Mouse (Mus musculus) embryo, embryonic 11.5 days (tissue): ENCODE measurements around the gene 1700034J05Rik.

Experiments used
- DNase-seq: peaks from one replicate; pipeline ENCODE4 v3.0.0-alpha.2; 2012; ENCODE audit warnings: low read depth, low spot score

The 1700034J05Rik gene

GRCm38 (mm10) chr6:146926415-146926980 is 27.7 kb downstream of the 1700034J05Rik start:
- DNase-seq: no peak

- no peak for DNase-seq
These were observed 35.9 kb downstream of the 1700034J05Rik start for GRCm38 (mm10) chr6:146918341-146918740.

GRCm38 (mm10) chr6:146917396-146917795 is 36.8 kb downstream of the 1700034J05Rik start:
- no peak for DNase-seq

GRCm38 (mm10) chr6:146915808-146916207 is 38.4 kb downstream of the 1700034J05Rik start:
- DNase-seq: no peak

- no peak for DNase-seq
These were observed 40.6 kb downstream of the 1700034J05Rik start for GRCm38 (mm10) chr6:146913489-146914198.

GRCm38 (mm10) chr6:146912835-146913488 is 41.3 kb downstream of the 1700034J05Rik start:
- DNase-seq: no peak

- DNase-seq: no peak
These were observed 43.4 kb downstream of the 1700034J05Rik start for GRCm38 (mm10) chr6:146910801-146911200.

- DNase-seq: no peak
These were observed 44.3 kb downstream of the 1700034J05Rik start for GRCm38 (mm10) chr6:146909725-146910489.

GRCm38 (mm10) chr6:146908801-146909200 is 45.4 kb downstream of the 1700034J05Rik start:
- DNase-seq: no peak

- DNase-seq: no peak
These were observed 46.4 kb downstream of the 1700034J05Rik start for GRCm38 (mm10) chr6:146907795-146908190.

- no peak for DNase-seq
These were observed 47.0 kb downstream of the 1700034J05Rik start for GRCm38 (mm10) chr6:146907061-146907794.

GRCm38 (mm10) chr6:146906000-146906786 is 48.0 kb downstream of the 1700034J05Rik start:
- DNase-seq: no peak

- DNase-seq: no peak
These were observed 49.5 kb downstream of the 1700034J05Rik start for GRCm38 (mm10) chr6:146904707-146905106.

GRCm38 (mm10) chr6:146903632-146904031 is 50.6 kb downstream of the 1700034J05Rik start:
- no peak for DNase-seq

- no peak for DNase-seq
These were observed 52.3 kb downstream of the 1700034J05Rik start for GRCm38 (mm10) chr6:146901929-146902328.
